Mouse (Mus musculus): ENCODE data around the gene H2-DMb1.

DNA sequence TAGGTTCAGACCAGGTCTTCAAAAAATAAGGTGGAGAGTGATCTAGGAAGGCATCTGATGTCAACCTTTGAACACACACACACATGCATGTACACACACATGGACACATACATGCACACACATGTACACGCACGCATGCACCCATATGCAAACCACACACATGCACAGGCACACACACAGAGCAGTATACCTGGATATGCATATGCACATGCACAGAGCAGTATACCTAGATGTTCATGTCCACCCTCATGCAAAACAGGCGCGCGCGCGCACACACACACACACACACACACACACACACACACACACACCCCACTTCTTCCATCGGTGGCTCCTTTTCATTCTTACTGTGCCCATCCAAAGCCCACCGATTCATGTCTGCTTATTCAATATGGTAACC is 55.0 kb downstream of the H2-DMb1 start:
- TF ChIP-seq POLR2A (IDR thresholded peaks at IDR 0.05; ENCODE audit: low read depth, low read length) (no peak), CTCF (IDR thresholded peaks at IDR 0.05; ENCODE audit: extremely low read depth, insufficient read depth, insufficient read length, insufficient replicate concordance) (no peak)
